Mouse (Mus musculus) layer of hippocampus, adult 9-11 months (tissue): Measurements from ENCODE around the gene Scgb2a2.
"Not testable (repeated sequence)": the region's sequence is repeated elsewhere in the genome, so short reads cannot be mapped to it uniquely, and the experiment has no call there.

Source experiments
- DNase-seq: peaks from one replicate; pipeline ENCODE4 v3.0.0; 2022

Gene Scgb2a2

GRCm38 (mm10) chr19:9847262-9847661, at the start of gene Scgb2a2:
Scgb2a2 (plus strand) TSS chr19:9847562.
- no peak for DNase-seq

GRCm38 (mm10) chr19:9836581-9837340, 10.6 kb upstream of the Scgb2a2 start:
- peak; percentile 19 for DNase-seq

- no peak for DNase-seq
These were observed 10.0 kb upstream of the Scgb2a2 start for GRCm38 (mm10) chr19:9837341-9837715.

DNA sequence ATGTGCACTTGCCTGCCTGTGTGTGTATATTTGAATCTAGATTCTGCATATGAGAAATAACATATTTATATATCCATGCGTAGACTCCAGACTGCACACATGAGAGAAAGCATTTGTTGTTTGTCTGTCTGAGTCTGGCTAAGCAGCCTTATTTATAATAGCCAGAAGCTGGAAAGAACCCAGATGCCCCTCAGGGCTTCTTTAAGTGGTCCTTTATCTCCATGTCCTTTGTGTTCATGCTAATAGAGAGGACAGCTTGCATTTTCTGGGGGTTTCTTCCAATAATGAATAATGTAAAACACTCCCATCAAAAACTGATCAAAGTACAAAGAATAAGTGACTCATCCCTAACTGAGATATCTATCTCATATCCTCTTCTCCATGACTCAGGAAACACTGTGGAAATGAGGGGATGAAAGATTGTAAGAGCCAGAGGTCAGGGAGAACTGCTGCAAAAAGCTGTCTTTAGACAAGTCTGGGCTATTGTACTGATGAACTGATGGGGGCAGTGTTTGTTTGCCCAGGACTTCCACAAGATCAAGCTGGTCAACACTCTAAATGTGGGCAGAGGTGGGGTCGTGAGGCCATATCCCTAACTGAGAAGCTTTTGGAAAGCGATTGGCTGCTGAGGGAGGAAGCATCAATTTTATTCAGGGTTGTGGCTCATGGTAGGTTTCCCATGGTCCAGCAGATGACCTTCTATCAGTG, 2.2 kb downstream of the Scgb2a2 start:
- DNase-seq = not testable (repeated sequence)

DNA sequence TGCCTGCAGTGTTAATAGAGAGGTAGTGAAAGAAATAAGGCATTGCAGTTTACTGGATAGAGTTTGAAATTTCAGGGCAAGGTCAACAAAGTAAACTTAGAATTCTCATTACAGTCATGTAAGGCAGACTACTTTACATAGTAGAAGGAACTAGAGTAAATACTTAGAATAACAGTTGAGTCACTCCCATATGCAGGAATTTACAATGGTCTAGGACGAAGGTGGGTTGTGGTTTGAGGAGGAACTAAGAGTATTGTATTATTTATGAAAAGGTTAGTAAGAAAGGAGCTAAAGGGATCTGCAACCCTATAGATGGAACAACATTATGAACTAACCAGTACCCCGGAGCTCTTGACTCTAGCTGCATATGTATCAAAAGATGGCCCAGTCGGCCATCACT, 13.5 kb downstream of the Scgb2a2 start:
- not testable (repeated sequence) for DNase-seq

DNA sequence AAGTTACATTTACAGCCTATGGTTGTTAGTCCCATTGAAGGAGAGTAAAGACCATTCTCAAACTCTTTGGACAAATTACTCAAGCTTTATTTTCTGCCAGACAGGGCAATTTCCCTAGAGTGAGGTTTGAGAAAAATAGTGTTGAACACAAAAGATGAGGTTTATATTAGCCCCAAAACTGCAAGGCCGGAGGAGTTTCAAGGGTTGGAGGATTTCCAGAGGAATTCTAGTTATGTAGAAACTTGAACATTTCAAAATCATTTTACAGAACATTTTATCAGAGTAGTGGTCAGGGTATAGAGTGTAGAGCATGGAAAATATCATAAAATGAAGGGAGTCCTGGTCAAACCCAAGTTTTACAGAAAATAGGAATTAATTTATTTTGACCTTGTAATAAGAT, 17.5 kb downstream of the Scgb2a2 start:
- DNase-seq = no peak

DNA sequence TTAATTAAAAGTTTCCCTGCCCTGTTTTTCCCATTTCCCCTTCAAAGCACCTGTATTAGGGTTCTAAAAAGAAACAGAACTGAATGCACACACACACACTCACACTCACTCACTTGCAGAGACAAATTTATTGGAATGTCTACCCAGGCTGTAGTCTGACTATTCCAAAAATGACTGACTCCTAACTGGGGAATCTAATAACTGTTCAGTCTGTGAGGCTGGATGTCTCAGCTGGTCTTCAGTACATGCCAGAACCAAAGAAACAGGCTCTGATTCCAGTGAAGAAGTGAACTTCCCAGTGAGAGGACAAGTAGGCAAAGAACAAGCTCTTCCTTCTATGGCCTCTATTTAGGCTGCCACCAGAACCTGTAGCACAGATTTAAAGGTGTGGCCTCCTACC, 18.1 kb downstream of the Scgb2a2 start:
- DNase-seq = no peak

- DNase-seq = peak; percentile 31
These were observed 30.9 kb downstream of the Scgb2a2 start for GRCm38 (mm10) chr19:9878186-9878835.

DNA sequence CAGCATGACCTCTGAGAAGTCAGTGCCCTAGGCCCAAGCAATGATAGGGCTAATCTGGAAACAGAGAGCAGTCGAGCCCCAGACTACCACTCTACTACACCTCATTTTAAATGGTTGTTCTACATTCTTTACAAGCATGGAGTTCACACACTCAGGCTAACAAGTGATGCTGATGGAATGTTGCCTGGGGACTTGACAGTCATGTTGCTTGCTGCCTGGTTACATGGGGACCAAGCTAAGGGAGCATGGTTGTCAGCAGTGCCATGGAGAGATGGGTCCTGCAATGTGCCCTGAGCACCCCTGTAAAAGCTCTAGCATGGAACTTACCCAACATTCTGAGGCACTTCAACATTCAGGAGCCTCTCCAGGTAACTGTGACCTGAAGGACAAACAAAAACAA, 39.0 kb downstream of the Scgb2a2 start:
- DNase-seq = no peak

DNA sequence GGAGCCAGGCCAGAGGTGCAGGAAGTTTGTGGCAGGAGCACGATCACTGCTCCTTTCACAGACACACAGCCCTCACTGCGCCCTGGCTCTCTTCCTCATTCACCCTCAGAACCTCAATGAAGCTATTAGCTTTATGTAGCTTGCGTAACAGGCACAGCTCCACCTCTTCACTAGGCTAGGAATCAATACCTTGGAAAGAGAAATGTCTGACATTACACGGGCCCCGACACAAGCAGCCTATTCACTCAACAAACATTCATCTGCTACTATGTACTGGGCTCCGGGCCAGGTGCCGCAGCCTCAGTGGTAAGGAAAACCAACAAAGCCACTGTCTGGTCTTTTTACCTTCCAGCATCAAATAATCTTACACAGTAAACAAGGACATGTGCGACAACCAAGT, 39.4 kb downstream of the Scgb2a2 start:
- DNase-seq = no peak

GRCm38 (mm10) chr19:9896067-9896466, 48.7 kb downstream of the Scgb2a2 start:
- DNase-seq = no peak

- DNase-seq = no peak
These were observed 51.1 kb downstream of the Scgb2a2 start for GRCm38 (mm10) chr19:9898339-9899066.

GRCm38 (mm10) chr19:9899072-9899779, 51.9 kb downstream of the Scgb2a2 start, which contains the start of gene Incenp:
Incenp (minus strand) TSS chr19:9899551.
- peak; percentile 97 for DNase-seq

- DNase-seq = no peak
These were observed 52.4 kb downstream of the Scgb2a2 start for GRCm38 (mm10) chr19:9899780-9900146.

DNA sequence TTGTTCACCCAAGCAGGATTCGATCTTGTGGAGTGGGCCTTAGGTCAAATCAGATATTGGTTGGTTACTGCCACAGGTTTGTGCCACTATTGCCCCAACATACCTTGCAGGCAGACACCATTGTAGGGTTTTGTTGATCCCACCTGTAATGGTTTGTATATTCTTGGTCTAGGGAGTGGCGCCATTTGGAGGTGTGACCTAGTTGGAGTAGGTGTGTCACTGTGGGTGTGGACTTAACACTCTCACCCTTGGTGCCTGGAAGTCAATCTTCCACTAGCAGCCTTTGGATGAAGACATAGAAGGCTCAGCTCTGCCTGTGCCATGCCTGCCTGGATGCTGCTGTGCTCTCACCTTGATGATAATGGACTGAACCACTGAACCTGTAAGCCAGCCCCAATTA, 53.3 kb downstream of the Scgb2a2 start:
- DNase-seq = not testable (repeated sequence)
